Mouse (Mus musculus) heart, embryonic 15.5 days (tissue): ENCODE measurements at regions not wholly inside any gene's neighbourhood (a gene's known extent, or its start where the extent isn't known, plus 50 kb on each side); places are given as distances from the start of the nearest gene placed in this dataset.
A peak's percentile ranks its signal among the peaks of the same experiment; 100 is the strongest.

Experiments used
- ATAC-seq: fragments of 200-750 bp; cut with Nextera tagmentation; replicated peaks from 2 replicates; pipeline ENCODE4 v1.8.0; 2017; ENCODE audit warnings: low read depth, moderate TSS enrichment; ENCODE audit not compliant: insufficient number of reproducible peaks, insufficient read depth, low FRiP score
- H3K27ac ChIP-seq: fragments of 300-500 bp; sonication (generic); 2 replicates; pipeline ENCODE4 v1.5.1; 2015; ENCODE audit warnings: mild to moderate bottlenecking, inconsistent platforms
- H3K27me3 ChIP-seq: fragments of 300-500 bp; sonication (generic); 2 replicates; pipeline ENCODE4 v1.6.1; 2015; ENCODE audit warnings: inconsistent platforms
- H3K36me3 ChIP-seq: fragments of 300-500 bp; sonication (generic); 2 replicates; pipeline ENCODE4 v1.6.1; 2015; ENCODE audit warnings: mild to moderate bottlenecking, inconsistent platforms
- H3K4me1 ChIP-seq: fragments of 300-500 bp; sonication (generic); replicated peaks from 2 replicates; pipeline ENCODE4 v1.6.1; 2015; ENCODE audit warnings: inconsistent platforms
- H3K4me2 ChIP-seq: fragments of 300-500 bp; sonication (generic); 2 replicates; pipeline ENCODE4 v1.6.1; 2015; ENCODE audit warnings: inconsistent platforms, mild to moderate bottlenecking, moderate library complexity
- H3K4me3 ChIP-seq: fragments of 300-500 bp; sonication (generic); 2 replicates; pipeline ENCODE4 v1.5.1; 2015; ENCODE audit warnings: mild to moderate bottlenecking, inconsistent platforms
- H3K9ac ChIP-seq: fragments of 300-500 bp; sonication (generic); 2 replicates; pipeline ENCODE4 v1.6.1; 2015; ENCODE audit warnings: mild to moderate bottlenecking, inconsistent platforms
- H3K9me3 ChIP-seq: fragments of 300-500 bp; sonication (generic); replicated peaks from 2 replicates; pipeline ENCODE4 v1.6.1; 2016; ENCODE audit warnings: inconsistent platforms
- WGBS: fragments of 180-500 bp; shearing (Covaris S2); methylation state at CpG from one replicate; pipeline ENCODE4 v1.1.7; 2015; ENCODE audit warnings: mixed read lengths; 5-methylcytosine and 5-hydroxymethylcytosine counted together

DNA sequence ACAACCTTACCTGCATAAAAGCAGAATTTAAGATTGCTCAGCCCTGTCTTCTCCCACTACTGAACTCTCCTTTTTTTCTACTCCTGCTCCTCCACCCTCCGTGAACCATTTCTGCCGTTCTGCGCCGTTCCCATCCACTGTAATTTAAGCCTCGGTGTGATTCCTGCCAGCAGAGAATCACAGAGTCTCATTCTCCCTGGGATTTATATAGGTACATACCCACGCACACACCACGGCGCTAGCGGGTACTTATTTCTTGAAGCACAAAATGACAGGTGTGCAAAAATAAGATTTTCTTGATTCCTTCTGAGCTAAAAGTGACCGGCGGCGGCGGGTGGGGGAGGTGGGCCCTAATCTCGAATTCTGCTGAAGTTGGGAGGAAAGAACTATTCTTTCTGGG is 324.5 kb upstream of the Atp2b1 start:
- ATAC-seq, result no peak
- 83% methylated on average over 14 of the region's 14 CpGs for WGBS
- H3K4me1 ChIP-seq, result peaks cover 8% of the 10 kb centered on the region
- no peak overlapping the region for H3K27ac ChIP-seq
- H3K9ac ChIP-seq, result no peak overlapping the region
- no peaks in the 10 kb centered on the region for H3K36me3 ChIP-seq
- H3K27me3 ChIP-seq, result no peaks in the 10 kb centered on the region
- H3K4me2 ChIP-seq, result no peak overlapping the region
- H3K4me3 ChIP-seq, result no peak overlapping the region
- no peaks in the 10 kb centered on the region for H3K9me3 ChIP-seq

DNA sequence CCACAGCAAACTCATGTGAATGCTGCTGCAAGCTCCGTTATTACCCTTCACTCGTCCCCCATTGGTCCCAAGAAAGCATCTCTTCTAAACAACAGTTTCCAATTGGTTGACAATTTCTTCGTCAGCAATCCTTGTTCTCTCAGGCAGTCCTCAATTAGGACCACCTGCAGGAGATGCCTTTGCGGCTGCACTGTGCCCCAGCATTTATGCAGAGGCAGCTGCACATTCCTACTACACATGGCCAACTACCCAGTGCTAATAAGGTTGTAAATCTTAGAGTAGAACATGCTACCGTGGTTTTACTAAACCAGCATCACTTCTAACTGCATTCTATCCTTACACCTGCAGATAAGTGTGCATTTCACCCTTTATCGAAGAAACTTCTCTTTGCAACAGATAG is 322.1 kb upstream of the Atp2b1 start:
- no peak for ATAC-seq
- Histone ChIP-seq H3K4me3 (no peak overlapping the region), H3K4me2 (no peak overlapping the region), H3K27me3 (no peaks in the 10 kb centered on the region), H3K9ac (no peak overlapping the region), H3K36me3 (no peaks in the 10 kb centered on the region), H3K27ac (no peak overlapping the region), H3K4me1 (no peaks in the 10 kb centered on the region), H3K9me3 (no peaks in the 10 kb centered on the region)
- WGBS, result 81% methylated on average over 6 of the region's 6 CpGs

DNA sequence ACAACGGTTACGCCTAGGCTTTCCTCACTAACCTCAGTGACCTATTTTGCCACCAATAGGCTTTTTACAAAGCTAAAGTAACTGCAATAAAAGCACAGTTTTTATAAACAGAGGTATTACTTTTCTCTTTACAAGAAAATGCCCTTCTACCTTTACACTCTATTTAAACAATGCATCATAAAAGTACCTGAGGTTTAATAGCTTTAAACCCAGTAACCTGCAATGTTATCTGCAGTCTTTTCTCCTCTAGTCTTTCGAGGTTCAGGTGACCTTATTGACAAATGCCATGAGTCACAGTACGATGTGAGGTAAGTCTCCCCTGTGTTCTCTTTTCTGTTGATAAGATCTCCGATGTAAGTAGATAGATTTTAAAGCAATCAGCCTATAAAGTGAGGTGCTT is 320.3 kb upstream of the Atp2b1 start:
- no peak overlapping the region for H3K4me3 ChIP-seq
- WGBS, result 75% methylated on average over 5 of the region's 5 CpGs
- H3K27ac ChIP-seq, result no peak overlapping the region
- ATAC-seq, result no peak
- H3K9ac ChIP-seq, result no peak overlapping the region
- no peaks in the 10 kb centered on the region for H3K9me3 ChIP-seq
- H3K27me3 ChIP-seq, result no peaks in the 10 kb centered on the region
- H3K4me2 ChIP-seq, result no peak overlapping the region
- H3K36me3 ChIP-seq, result no peaks in the 10 kb centered on the region
- no peaks in the 10 kb centered on the region for H3K4me1 ChIP-seq

DNA sequence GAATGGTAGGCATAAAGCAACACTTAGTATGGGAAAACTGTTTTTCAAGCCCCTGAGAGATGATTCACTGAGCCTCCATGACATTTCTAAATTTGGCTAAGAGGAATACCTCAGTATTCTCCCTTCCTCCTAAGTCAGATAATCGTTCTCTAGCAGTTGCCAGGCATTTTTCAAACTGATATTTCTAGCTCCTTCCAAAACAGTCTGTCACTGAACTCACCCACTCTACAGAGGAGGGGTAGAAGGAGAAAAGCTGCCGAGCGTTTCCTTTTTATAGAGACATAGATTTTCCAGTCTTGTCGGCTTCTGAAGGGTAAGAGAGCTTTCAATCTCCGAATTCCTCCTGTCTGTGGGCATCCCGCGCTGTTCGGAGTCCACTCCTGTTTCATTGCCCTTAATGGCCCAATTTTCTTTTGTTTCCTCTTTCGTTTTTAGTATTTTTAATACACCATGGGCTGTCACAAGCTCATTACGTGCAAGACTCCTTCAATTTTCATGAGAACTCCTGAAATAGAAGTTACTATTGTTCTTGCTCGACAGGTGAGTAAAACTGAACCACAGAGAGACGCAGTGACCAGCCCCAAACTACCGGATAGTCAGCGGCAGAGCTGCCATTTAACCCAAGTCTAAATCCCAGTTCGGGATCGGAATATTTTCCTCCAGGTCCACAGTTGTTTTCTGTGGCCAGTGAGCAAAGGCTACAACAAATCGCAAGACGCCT is 305.8 kb upstream of the Atp2b1 start:
- H3K9me3 ChIP-seq, result no peaks in the 10 kb centered on the region
- H3K27ac ChIP-seq, result no peak overlapping the region; the same call in 1 of the 2 replicates
- ATAC-seq, result no peak
- no peak overlapping the region for H3K9ac ChIP-seq
- no peaks in the 10 kb centered on the region for H3K27me3 ChIP-seq
- H3K4me3 ChIP-seq, result no peak overlapping the region
- H3K4me2 ChIP-seq, result no peak overlapping the region
- 75% methylated on average over 18 of the region's 18 CpGs for WGBS
- no peaks in the 10 kb centered on the region for H3K36me3 ChIP-seq
- no peaks in the 10 kb centered on the region; the same call in 1 of the 2 replicates for H3K4me1 ChIP-seq

DNA sequence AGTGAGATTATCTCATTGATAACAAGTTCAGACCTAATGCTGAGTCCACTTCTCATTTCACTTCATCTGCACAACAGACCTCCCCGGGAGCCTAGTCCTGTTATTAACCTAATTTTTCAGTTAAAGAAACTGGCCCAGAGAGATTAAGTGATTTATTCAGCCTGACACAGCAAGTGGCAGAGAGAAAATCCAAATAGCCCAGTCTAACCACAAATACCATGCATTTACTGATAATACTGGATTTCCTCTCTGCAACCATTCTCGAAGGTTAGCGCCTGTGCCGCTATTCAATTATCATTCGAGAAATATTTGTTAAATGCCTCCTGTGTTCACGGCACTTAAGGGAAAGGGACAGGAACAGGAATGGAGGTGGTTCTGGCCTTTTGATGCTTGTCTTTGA is 303.5 kb upstream of the Atp2b1 start:
- Histone ChIP-seq H3K9me3 (no peaks in the 10 kb centered on the region), H3K4me3 (no peak overlapping the region), H3K4me2 (no peak overlapping the region), H3K4me1 (no peaks in the 10 kb centered on the region; the same call in 1 of the 2 replicates), H3K9ac (no peak overlapping the region), H3K36me3 (no peaks in the 10 kb centered on the region), H3K27me3 (no peaks in the 10 kb centered on the region), H3K27ac (no peak overlapping the region)
- WGBS, result 68% methylated on average over 6 of the region's 6 CpGs
- no peak for ATAC-seq

DNA sequence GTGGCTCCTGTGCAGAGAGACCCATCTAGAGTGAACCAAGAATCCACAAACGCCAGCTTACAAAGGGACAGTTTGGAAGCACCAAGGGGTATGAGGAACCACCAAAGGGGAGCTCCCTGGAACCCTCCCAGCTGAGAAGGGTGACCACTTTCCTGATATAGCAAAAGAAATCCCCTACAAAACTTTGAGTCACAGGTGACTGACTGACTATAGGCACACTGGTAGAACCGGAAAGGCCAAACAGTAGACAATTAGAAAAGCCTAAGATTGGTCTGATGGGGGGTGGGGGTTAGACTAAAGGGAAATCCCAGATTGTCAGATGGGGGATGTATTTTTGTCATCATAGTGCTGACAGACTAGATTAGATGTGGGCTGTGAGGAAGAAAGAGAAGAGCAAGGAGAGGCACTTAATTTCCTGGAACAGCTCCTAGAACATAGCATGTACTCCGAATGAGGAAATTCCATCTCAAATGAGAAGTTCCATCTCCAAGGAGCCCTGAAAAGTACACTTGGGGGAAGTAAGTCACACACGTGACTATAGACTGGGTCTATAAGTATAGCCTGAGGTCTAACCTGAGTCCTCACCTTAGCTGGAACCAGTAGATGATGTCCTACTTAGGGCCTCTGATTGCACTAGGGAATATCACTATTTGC is 302.4 kb upstream of the Atp2b1 start:
- no peak for ATAC-seq
- WGBS, result 61% methylated on average over 4 of the region's 4 CpGs
- H3K36me3 ChIP-seq, result no peaks in the 10 kb centered on the region

DNA sequence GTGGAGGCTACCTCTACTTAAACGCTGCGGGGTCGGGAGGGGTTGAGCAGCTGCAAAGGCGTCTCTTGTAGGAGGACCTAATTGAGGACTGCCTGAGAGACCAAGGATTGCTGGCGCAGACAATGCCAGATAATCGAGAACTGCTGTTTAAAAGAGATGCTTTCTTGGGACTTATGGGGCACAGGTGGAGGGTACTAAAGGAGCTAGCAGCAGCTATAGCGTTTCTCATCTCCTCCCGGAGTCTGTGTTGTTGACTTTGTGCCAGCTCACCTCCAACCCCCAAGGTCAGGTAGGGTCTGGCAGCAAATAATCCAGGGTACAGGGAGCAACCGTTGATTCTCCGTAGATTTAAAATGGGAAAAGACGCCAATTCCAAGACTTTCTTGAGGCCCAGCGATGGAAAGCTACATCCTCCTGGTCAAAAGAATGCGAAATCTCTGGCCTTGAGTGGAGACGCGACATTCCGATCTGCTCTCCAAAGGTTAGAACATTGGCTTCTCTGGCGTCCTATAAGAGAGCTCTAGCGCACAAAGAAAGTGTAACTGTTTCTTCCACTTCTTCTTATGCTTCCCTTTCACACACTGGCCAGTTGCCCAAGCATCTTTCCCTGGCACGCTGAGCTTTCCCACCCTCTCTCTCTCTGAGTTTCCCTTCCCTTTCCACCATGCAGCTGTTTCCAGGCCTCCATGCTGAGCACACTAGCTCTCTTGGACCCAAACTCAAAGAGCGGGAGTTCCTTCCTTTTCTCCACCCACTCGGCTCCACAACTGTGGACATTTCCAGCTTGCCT is 295.3 kb upstream of the Atp2b1 start:
- H3K9me3 ChIP-seq, result no peaks in the 10 kb centered on the region
- no peaks in the 10 kb centered on the region for H3K27me3 ChIP-seq
- ATAC-seq, result no peak
- no peak overlapping the region for H3K27ac ChIP-seq
- H3K4me2 ChIP-seq, result no peak overlapping the region
- no peaks in the 10 kb centered on the region; the same call in 1 of the 2 replicates for H3K4me1 ChIP-seq
- no peak overlapping the region for H3K9ac ChIP-seq
- no peaks in the 10 kb centered on the region for H3K36me3 ChIP-seq
- 83% methylated on average over 21 of the region's 21 CpGs for WGBS
- H3K4me3 ChIP-seq, result no peak overlapping the region

More for the DNA sequence above, 302.4 kb upstream of the Atp2b1 start:
- H3K4me3 ChIP-seq, result no peak overlapping the region
- H3K9ac ChIP-seq, result no peak overlapping the region
- H3K4me2 ChIP-seq, result no peak overlapping the region
- no peaks in the 10 kb centered on the region for H3K9me3 ChIP-seq
- no peak overlapping the region for H3K27ac ChIP-seq
- no peaks in the 10 kb centered on the region; the same call in 1 of the 2 replicates for H3K4me1 ChIP-seq
- no peaks in the 10 kb centered on the region for H3K27me3 ChIP-seq

DNA sequence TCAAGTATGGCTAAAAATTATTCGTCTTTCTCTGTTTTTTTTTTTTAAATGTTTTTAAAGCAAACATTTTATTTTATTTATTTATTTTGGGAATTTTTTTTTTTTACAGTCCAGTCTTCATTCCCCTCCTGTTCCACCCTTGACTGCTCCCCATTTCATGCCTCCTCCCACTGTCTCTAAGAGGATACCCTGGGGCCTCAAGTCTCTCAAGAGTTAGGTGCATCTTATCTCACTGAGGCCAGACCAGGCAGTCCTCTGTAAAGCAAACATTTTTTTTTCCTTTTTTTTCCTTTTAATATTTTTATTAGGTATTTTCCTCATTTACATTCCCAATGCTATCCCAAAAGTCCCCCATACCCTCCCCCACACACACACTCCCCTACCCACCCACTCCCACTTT is 290.1 kb upstream of the Atp2b1 start:
- Histone ChIP-seq H3K4me2 (no peak overlapping the region), H3K9ac (no peak overlapping the region), H3K4me3 (no peak overlapping the region), H3K27ac (no peak overlapping the region), H3K9me3 (no peaks in the 10 kb centered on the region), H3K4me1 (peaks cover 6% of the 10 kb centered on the region), H3K36me3 (no peaks in the 10 kb centered on the region), H3K27me3 (no peaks in the 10 kb centered on the region)
- no peak for ATAC-seq
- WGBS, result 59% methylated on average over 1 of the region's 1 CpGs

DNA sequence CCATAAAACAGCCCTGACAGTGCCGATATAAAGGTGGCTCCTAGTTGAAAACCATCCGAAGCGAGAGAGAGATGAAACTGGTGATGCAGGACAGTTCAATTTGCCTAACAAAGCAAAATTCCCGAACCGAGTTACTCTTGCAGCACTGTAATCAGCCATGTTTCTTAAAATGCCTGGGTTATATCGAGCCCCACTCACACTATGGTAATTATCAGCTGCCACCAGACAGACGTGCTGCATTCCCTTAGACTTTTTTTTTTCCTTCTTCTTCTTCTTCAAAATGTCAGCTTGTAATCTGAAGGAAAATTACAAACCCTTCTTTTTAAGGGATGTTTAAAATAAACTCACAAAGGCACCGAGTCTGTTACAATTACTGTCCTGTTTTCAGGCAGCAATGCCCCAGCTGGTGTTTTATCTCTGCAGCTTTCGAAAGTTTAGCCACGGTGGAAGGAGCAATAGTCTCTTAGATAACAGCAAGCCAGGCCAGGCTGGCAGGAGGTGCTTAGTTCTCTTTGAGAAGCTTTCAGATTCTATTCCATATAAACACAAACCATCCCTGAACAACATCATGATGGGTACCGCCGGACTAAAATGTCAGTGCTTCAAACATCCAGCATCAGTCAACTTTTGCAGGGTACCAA is 289.4 kb upstream of the Atp2b1 start:
- H3K36me3 ChIP-seq, result no peaks in the 10 kb centered on the region
- H3K4me2 ChIP-seq, result peak overlapping the region; percentile 53
- peak overlapping the region; percentile 7; the same call in 1 of the 2 replicates for H3K27ac ChIP-seq
- peak overlapping the region; percentile 36 for H3K4me3 ChIP-seq
- ATAC-seq, result no peak
- H3K4me1 ChIP-seq, result peaks cover 6% of the 10 kb centered on the region; the same call in 1 of the 2 replicates
- no peaks in the 10 kb centered on the region for H3K27me3 ChIP-seq
- no peaks in the 10 kb centered on the region for H3K9me3 ChIP-seq
- H3K9ac ChIP-seq, result no peak overlapping the region
- 21% methylated on average over 12 of the region's 12 CpGs for WGBS

DNA sequence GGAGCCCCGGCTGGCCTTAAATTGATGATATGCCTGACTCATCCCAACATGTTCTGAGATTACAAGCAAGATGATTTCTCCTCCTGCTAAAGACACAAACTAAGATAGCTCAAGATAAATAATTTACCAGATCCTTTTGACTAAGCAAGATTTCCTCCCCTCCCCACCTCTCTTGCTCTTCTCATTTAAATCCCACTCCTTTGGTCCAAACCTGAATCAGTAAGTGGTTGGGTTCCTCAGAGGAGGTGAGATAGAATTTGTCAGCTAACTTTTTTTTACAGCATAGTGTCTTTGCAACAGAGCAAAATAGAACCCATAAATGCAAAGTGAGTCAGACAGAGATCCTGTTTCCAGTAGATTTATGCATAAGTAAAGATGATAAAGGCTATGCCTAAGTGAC is 286.0 kb upstream of the Atp2b1 start:
- no peaks in the 10 kb centered on the region for H3K36me3 ChIP-seq
- H3K27ac ChIP-seq, result no peak overlapping the region
- 79% methylated on average over 1 of the region's 1 CpGs for WGBS
- H3K27me3 ChIP-seq, result no peaks in the 10 kb centered on the region
- H3K9ac ChIP-seq, result no peak overlapping the region
- H3K4me1 ChIP-seq, result peaks cover 6% of the 10 kb centered on the region; the same call in 1 of the 2 replicates
- H3K9me3 ChIP-seq, result no peaks in the 10 kb centered on the region
- ATAC-seq, result no peak
- no peak overlapping the region for H3K4me3 ChIP-seq
- H3K4me2 ChIP-seq, result no peak overlapping the region

DNA sequence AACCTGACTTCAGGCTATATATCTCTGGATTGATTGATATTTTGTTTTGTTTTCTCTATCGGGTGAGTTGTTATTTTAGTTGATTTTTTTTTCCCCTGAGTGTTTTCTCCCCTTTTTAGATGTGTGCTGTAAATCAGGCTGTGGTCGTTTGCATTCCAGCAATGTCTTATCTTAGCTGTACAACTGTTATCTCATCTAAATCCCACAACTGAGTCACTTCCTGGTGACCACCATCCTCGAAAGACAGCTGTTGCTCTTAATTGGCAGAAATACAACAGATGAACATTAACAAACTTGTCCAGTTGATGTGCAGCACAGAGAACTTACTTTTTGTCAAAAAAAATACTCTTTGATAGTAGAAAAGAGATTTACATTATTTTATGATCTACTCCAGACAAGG is 285.0 kb upstream of the Atp2b1 start:
- no peaks in the 10 kb centered on the region for H3K9me3 ChIP-seq
- WGBS, result 16% methylated on average over 3 of the region's 3 CpGs
- no peak overlapping the region for H3K27ac ChIP-seq
- no peaks in the 10 kb centered on the region for H3K27me3 ChIP-seq
- peaks cover 4% of the 10 kb centered on the region; the same call in 1 of the 2 replicates for H3K4me1 ChIP-seq
- no peak for ATAC-seq
- no peak overlapping the region for H3K4me3 ChIP-seq
- no peak overlapping the region for H3K9ac ChIP-seq
- no peak overlapping the region for H3K4me2 ChIP-seq
- H3K36me3 ChIP-seq, result no peaks in the 10 kb centered on the region
